Mouse (Mus musculus): Measurements from ENCODE around the gene Mllt3.

The Mllt3 gene

GRCm38 (mm10) chr4:88033216-88033653, at the start of gene Mllt3:
TSS of gene Mllt3 (minus strand) at chr4:88033364.
- DNase-seq: peak; percentile 95 to 96

- DNase-seq: no peak
Measured at GRCm38 (mm10) chr4:88082381-88082780, 49.2 kb upstream of the Mllt3 start.

GRCm38 (mm10) chr4:88081885-88082284, 48.7 kb upstream of the Mllt3 start:
- DNase-seq: no peak

GRCm38 (mm10) chr4:88081417-88081816, 48.3 kb upstream of the Mllt3 start:
- no peak for DNase-seq

DNA sequence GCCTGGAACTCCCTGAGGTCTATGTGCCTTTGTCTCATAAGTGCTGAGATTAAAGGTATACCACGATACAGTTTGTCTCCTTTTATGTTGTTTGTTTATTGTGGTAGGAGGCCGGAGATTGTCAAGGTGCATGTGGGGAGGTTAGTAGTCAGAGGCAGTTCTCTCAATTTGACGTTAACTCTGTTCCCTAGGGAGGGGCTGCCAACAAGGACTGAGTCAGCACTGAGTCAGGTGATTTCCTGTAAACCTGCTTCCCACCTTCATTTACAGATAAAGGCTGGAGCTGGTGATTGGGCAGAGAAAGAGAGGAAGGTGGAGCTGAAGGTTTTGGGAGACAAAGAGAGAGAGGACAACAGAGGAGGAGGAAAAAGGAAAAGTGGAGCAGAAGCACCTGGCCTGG, 45.8 kb upstream of the Mllt3 start:
- DNase-seq: no peak

- no peak for DNase-seq
Measured at GRCm38 (mm10) chr4:88075388-88075787, 42.2 kb upstream of the Mllt3 start.

DNA sequence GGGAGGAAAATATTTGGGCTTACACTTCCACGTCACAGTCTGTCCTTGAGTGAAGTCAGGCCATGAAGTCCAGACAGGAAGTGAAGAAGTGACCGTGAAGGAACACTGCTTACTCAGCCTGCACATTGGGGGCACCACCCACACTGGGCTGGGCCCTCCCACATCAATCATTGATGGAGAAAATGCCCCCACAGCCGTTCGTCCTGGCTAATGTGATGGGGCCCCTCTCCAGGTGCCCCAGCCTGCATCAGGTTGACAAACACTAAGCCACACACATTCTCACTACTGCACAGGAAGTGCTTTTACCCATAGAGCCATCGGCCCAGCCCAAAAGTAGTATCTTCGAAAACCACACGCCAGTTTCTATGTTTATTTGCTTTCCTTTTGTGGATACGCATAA, 13.1 kb upstream of the Mllt3 start:
- peak; percentile 6 to 13 for DNase-seq

DNA sequence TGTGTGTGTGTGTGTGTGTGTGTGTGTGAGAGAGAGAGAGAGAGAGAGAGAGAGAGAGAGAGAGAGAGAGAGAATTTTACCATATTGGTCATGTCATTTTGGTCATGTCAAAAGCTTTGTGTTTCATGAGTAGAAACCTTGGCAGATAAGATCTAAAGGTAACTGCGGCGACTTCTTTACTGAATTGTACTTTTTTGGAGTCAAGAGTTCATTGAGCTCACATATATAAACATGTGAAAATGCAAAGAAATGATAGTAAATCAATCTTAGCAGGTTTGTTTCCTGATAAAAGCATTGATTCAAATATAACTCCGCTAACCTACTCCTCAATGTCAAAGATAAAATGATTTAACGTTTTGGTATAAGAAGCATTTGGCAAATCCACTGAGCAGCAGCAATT, 12.0 kb upstream of the Mllt3 start:
- DNase-seq: no peak

- peak; percentile 16 to 40 for DNase-seq
Measured at GRCm38 (mm10) chr4:88035361-88035760, 2.2 kb upstream of the Mllt3 start.

GRCm38 (mm10) chr4:88034387-88035157, 1.4 kb upstream of the Mllt3 start:
- no peak for DNase-seq

GRCm38 (mm10) chr4:88033729-88034386, 694 bp upstream of the Mllt3 start:
- peak; percentile 12 to 34 for DNase-seq

DNA sequence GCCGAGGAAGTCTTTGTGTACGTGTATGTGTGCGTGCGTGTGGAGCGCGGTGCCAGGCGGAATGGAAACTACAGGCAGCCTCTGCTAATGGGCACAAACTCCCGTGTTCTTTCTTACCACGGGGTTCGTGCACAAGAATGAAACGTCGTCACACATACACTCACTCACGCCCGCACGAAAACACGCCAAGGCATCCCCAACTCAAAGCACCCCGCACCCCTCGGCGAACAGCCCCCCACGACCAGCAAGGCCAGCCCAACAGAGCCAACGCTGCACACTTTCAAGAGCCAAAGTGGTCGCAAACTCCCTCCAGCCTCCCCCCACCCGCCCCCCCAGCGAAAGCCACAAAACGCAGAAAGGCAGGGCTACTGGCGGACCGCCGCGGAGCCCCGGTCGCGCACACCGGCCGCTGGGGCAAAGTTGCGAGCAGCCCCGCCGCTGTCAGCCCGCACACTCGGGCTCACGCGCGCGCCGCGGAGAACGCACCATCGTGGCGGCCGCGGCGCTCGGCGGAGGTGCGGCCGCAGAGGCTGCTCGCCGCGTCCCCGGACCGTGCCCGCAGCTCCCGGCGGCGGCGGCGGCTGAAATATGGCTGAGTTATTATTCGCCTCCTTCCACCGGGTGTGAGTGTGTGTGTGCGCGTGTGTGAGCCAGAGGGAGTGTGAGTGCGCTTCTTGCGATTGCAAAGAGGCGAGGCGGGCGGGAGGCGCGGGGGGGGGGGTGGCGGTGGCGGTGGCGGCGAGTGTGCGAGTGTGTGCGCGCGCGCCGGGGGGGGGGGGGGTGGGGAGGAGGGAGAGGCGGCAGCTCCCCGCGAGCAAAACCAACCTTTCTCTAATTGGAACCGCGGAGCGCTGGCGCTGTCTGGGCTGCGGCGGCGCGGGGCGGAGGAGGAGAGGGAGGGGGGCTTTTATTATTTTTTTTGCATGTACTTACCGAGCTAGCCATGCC, 739 bp downstream of the Mllt3 start:
- peak; percentile 40 to 52 for DNase-seq

DNA sequence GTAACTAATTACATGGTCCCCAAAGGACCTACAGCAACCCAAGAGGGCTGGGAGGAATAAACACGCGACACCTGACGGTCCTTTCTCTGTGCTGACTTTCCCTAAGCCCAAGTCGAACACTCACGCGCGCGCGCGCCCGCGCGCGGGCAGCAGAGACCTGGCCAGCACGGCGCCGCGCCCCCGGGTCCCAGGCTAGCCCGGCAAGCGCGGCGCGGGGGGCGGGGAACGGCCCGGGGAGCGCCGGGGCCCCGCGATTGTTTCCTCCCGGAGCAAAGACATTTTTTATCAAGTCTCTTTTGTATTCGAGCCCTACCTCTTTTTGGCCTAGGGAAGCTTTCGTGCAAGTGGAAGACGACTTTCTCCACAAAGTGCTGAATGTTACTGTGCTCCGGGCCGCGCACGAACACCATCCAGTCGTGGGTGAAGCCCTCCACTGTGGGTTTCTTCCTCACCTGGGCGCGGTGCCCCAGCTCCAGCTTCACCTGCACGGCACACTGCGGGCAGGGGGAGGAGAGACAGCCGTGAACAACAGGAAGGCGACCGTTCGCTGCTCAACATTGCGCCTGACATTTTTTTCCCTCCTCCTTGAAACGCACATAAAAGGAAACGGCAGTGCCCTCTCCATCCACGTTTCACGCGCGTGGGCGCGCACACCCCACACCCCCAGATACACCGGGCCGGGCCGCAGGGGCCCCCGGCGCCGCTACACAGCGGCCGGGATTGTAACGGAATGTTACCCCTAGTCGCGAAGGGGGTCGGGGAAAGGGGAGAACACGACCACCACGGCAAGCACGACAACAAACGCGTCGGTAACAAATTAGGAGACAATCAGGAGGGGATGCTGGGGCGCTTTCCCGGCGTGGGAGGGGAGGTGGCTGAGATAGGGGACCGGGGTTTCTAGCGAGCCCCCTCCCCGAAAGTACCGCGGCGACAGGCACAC, 1.7 kb downstream of the Mllt3 start:
- peak; percentile 32 to 53 for DNase-seq

GRCm38 (mm10) chr4:88023567-88023966, 9.6 kb downstream of the Mllt3 start:
- DNase-seq: no peak

DNA sequence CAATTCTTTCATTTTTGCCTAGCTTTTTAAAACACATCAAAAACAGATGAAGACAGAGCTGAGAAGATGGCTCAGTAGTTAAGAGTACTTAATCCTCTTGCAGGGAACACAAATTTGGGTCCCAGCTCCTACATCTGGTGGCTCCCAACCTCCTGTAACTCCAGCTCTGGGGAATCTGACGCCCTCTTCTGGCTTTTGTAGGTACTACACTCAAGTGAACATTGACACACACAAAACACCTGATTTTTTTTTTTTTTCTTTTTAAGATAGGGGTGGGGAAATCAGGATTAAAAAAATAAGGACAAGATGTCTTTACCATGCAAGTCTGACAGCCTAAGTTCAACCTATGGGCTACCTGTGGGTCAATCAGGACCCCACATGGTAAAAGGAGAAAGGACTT, 10.5 kb downstream of the Mllt3 start:
- DNase-seq: no peak

- no peak for DNase-seq
Measured at GRCm38 (mm10) chr4:88020421-88020820, 12.7 kb downstream of the Mllt3 start.

DNA sequence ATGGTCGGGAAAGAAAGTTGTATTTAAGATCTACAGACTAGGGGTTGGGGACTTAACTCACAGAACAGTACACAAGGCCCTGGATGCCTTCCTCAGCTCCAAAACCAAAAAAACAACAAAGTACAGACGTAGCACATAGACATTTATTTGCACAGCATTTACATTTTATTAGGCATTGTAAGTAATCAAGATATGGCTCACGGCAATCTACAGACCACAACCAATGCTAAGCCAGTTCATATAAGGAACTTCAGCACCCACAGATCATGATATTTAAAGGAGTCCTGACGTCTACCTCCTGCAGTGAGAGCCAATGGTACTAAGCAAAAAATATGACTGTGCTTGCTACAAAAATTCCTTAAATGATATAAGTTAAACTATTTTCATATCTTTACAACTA, 13.5 kb downstream of the Mllt3 start:
- DNase-seq: no peak

DNA sequence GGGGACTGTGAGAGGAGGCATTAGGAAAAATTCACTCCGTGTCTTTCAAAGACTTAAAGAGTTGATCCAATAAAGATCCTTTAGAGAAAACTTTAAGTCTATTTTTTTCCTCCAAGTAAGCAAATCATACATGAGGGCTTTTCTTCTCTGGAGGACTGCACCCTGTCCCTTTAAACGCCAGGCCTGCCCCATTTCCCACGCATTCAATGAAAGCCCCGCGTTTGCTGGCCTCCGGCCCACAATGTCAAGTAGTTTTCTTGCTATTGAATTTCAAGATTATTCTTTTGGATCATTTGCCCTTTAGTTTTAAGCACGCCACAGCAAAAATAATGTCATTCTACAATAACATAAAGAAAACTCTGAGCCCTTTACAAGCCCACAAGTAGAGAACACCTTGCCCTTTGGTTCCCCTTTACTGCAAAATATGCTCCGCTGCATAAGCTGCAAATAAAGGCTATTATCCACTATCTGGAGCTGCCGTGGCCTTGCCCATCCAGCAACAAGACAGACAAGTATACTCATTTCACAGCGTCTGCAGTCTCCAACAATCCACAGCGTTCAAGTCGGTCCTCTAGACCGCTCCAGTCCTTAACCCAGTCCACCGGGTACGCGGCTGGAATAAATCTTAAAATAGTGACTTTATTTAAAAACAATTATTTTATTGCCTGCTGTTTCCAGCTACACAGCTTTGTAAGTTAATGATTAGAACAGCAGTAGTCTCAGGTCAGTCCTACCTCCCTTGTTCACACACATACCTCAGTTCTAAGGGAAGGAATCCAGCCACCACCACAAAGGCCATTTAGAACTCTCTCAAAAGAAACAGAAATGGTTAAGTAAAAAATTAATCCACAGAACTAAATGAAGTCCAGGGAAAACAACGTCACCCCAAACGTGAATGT, 15.5 kb downstream of the Mllt3 start:
- no peak for DNase-seq

- no peak for DNase-seq
Measured at GRCm38 (mm10) chr4:88015765-88016164, 17.4 kb downstream of the Mllt3 start.

DNA sequence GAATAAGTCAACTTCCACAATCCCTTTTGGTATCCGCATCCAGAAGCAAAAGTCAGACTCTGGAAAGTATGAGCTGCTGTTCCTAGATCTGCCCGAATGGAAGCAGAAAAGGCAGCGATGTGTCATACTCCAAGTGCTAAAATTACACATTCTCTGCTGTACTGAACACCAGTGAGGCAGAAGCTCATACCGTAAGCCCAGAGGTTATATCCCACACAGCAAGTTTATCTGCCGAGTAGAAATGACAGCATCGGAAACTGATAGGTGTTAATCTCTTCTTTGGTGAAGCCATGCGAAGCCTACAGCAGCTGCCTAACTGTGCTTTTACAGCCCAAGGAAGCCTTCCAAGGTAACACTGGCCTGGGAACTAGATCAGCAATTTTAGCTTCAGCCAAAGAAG, 17.9 kb downstream of the Mllt3 start:
- DNase-seq: no peak

DNA sequence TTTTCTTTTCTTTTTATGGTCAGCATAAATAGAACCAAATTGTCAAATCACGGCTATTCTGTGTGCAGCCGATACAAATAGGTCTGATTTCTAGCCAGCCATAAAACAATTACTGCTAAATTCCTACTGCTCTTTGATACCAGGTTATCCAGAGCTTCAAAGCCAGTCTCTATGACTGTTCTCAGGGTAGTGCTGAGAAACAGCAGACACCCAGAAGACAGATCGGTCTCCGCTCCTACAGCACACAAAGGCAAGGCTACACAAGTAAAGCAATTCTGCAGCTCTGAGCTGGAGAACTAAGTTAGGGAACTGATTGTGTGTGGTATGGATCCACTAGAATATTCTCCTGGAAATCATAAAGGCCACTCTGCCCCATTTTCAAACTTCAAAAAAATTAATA, 20.4 kb downstream of the Mllt3 start:
- DNase-seq: no peak

Data from spleen, adult 18-20 months (tissue).